Mouse (Mus musculus) spleen, postnatal 10 days (tissue): Measurements from ENCODE around the gene Cenpe.
A peak's percentile ranks its signal among the peaks of the same experiment; 100 is the strongest.

Experiments used
- DNase-seq, 2 experiments: peaks; one replicate each; pipeline ENCODE4 v3.0.0; 2021 to 2022; ENCODE audit warnings: low spot score in 2 of 2

The Cenpe gene

DNA sequence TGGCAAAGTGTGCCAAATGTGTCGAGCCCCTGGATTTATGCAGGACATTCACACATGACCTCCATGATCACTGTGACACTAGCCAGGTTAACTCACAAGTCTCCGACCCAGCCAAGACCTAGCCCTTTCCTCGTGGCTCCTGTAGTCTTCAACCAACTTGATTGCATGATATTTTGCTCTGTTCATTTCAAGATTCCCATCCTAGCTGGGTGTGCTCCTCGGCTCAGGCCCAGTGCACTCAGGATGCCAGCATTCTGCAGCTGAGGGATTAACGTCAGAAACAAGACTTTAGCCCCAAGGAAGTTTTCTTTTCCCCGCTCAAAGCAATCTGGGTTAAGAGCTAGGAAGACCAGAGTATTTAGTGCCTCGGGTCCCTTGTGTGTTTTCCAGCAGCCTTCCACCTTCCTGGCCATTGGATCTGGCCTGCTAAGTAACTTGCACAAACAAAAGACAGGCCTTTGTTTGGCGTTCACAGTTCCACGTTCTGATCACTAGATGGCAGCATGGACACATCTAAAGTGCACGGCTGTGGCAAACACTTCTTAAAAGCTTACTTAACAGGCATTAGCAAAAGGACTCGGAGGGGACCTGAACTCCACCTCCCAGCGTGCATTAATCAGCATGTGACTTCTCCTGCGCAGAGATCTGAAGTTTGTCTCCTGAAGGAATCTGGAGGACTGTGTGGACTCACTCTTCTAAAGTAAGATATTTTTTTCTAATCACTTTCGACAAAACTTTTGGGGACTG, 68.5 kb downstream of the Cenpe start, which contains the start of gene Bdh2:
Bdh2 (plus strand) TSS at position 553 of the 747 bp plus-strand sequence.
- peak; percentile 17 to 65 for DNase-seq

DNA sequence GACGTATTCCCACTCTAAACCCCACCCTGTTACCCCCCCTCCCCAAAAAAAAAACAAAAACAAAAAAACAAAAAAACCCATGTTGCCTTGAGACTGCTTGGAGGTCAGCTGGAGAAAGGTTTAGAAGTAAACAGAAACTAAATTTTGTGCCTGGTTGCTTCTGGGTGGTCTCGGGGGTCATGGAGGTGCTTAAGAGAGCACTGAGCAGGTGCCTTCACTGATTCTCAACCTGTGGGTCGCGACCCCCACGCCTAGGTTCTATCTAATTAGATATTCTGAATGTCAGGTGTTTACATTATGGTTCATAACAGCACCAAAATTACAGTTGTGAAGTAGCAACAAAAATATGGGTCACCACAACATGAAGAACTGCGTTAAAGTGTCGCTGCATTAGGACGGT, 69.4 kb downstream of the Cenpe start:
- DNase-seq: no peak

DNA sequence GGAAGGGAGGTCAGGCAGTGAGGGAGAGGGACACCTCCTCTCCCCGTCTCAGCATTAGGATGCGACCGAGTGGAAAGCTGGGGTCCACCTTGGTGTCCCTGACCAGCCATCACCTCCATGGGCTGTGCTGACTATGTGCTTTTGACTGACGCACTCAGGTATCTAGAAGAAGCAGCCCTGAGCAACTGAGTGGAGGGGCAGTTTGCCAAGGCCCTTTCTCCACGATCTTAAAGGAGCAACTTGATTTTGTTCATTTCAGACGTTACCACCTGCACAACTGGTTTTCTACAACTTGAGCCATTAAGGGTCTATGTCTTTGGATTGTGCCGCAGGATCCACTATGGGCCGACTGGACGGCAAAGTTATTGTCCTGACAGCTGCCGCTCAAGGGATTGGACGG, 72.9 kb downstream of the Cenpe start:
- DNase-seq: no peak

DNA sequence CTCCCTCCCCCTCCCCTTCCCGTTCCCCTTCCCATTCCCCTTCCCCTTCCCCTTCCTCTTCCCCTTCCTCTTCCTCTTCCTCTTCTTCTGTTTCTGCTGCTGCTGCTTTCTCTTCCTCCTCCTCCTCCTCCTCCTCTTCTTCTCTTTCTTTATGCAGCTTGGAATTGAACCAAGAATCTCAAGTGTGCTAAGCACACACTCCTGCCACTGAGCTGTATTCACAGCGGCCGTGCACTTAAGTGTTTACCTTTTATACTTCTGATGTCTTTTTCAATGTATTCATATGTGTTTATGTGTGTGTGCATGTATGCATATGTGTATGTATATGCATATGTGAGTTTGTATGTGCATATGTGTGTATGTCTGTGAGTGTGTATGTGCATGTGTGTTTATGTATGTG, 73.5 kb downstream of the Cenpe start:
- DNase-seq: no peak

DNA sequence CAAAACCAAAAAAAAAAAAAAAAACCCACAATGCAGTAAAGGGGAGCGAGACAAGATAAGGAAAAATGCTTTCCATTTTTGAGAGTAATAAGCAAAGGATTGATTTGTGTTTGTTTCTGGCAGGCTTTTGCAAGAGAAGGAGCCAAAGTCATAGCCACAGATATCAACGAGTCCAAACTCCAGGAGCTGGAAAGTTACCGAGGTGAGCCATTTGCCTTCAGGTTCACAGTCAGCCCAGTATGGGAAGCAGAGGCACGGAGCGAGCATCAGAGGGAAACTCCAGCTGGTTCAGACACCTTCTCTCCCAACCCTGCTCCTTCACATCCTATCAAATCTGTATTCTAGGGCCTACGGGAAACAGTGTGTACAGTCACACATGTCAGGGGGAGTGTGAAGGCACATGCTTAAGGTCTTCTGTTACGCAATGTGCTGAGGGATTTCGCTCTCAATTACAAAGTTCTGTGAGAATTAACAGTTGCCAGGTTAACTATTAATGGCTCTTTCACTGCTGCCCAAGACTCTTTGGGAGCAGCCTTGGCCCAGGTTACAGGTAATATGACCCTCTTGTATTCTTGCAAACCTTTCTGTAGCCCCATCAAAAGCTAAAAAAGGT, 75.9 kb downstream of the Cenpe start:
- no peak for DNase-seq

DNA sequence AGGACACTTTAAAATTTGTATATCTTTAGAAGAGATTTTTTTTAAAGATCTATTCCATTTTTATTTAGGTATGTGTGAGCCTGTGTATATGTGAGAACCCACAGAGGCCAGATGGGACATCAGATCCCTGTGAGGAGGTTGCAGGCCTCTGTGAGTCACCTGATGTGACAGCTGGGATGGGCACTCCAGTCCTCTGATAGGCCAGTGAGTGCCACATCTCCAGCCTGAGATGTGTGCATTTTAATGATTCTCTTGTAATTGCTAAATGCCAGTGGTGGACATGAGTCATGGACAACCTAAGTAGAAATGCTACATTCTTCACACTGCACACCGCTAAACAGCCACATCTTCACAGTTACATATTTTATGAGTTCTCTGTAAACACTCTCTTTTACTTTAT, 76.8 kb downstream of the Cenpe start:
- no peak for DNase-seq

DNA sequence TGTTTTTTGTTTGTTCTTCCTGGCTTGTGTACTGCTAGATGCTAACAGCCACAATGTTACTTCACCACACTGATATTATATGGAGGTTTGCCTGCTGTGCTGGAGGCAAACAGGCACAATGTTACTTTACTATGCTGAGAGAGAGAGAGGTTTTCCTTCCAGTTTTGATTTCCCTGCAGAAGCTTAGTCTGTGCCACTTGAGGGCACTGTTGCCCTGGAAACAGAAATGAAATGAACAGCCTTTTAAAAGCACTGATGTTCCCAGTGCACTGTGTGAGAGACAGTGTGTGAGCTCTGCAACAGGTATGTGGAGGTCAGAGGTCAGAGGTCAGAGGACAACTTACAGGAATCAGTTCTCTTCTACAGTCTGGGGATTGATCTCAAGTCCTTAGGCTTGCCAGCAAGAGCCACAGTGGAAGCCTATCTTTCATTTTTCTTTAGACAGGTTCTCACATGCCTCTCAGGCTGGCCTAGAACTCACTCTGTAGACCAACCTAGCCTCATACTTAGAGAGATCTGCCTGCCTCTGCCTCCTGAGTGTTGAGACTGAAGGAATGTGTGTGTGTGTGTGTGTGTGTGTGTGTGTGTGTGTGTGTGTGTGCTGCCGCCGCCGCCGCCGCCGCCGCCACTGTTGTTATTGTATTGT, 78.0 kb downstream of the Cenpe start:
- DNase-seq: peak in 1 of 2 experiments; percentile 49

DNA sequence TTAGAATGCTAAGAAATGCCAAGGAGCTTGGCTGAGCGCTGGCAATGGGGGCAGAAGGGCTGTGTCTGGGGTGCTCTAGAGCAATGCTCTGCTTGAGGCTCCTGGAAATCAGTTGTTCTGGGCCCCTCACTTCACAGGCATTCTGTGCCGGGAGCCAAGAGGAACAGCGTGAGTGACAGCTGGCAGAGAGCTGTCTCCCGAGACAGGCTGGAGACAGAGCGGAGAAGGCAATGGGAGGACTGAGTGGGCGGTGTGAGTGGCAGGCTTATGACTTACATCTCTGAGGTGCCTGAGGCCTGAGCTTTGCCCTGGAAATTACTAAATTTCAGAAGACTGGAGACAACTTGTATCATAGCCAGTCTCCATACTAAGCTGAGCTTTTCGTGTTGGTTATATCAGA, 81.4 kb downstream of the Cenpe start:
- no peak for DNase-seq

DNA sequence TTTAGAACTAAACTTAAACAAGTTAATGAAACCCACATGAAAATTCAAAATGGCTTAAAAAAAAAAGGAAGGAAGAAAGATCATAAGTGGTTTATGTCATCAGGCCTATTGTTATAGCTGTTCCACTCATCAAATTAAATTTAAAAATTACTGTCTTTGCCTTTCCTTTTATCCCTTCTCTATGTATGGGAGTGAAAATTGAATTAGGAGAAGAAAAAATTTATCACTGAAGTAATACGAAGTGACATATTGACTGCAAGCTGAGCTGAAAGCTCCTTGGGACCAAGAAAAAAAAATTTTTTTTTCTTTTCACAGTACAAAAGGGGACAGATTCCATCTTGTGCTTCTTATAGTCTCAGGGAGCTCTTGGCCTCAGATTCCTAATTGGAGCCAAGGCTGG, 83.2 kb downstream of the Cenpe start:
- DNase-seq: no peak

DNA sequence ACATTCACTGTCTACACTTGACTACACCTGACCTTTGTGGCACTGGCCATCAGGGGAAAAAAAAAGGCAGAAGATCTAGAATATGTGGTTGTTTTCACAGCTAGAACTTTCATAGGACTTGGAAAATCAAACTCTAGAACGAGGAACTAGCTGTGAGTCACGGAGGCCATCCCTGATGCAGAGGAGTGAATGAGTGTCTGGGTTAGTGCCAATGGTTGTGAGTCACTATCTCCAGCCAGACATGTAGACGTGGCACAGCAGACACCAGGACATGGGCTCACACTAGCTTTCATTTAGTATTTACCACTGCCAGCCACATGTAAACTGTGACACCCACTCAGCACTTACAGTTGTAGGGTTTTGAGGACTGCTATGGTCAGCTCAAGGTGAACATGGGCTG, 86.2 kb downstream of the Cenpe start:
- DNase-seq: no peak

DNA sequence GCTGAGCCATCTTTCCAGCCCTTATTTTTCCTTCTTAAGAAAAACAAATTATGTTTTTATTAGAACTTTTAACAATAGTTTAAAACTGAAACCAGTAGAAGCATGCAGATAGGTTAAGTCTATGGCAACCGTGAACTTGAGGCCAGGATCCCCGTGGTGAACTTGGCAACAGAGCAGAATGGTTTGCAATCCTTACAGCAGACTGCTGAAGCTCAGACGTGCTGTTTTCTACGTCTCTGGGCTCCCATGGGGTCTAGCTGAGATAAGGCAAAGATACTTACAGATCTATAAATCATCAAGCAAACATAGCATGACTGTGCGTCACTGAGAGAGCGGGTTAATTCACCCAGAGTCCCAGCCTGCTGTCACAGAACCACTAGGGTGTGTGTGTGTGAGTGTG, 87.7 kb downstream of the Cenpe start:
- no peak for DNase-seq

DNA sequence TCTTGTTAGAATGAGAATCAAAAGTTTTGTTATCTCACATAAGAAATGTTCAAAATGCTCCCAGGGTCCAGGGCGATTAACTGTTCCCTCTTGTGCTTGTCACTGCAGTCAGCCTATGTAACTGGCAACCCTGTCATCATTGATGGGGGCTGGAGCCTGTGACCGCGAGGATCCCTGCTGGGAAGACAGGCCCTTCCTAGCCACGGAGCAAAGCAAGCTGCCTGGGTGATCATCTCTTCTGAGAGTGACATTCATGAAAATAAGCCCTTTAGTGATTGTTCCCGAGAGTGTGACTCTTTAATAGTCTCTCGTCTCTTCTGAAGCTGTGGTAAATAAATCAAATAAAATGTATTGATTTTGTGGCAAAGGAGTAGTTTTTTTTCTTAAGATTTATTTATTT, 91.7 kb downstream of the Cenpe start:
- DNase-seq: no peak

DNA sequence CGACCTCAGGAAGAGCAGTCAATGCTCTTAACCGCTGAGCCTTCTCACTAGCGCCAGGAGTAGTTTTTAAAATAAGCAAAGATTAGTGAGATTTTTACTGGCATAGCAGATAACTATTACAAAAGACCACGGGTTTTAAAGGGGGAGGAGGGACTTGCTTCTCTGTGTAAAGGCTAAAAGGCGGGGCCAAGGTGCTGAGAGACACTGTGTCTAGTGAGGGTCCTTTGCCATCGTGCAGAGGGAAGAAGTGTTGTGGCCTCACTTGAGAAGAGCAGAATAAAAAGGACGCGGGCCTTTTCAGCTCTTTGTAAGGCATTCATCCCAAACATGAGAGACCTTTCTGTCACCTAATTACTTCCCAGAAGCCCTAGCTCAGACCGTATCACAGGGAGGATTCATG, 92.2 kb downstream of the Cenpe start:
- no peak for DNase-seq

DNA sequence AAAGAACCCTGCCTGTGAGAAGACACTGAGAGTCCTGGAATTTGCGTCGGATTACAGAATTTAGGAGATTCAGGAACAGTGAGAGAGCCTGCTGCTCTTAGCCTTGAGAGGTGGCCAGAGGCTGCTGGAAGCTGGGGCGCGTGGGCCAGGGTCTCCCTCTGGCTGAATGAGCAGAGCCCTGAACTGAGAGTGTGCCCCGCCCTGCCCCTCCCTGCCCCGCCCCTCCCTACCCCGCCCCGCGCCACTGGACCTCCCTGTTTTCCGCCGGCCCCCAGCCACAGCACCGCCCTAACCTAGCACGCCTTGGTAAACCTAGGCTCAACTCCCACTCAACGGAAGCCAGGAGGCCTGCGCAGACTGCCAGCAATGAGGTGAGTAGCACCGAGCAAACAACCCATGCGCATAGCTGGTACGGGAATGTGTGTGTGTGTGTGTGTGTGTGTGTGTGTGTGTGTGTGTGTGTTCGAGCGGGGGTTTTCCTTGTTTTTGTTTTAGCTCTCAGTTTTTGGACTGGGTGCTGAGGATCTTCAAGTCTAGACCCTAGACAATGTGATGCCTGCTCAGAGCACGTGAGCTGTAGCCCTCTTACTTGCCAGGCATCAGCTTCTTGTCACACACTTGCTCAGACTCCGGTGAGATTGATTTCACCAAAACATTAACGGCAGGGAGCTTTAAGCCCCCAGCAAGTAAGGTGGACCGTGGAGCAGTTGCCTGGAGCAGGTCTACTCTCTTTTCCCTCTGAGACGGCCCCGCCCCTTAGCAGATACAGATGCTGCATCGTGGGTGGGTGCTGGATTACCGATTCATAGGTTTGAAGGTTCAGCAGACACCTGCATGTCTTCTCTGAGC, 95.3 kb downstream of the Cenpe start, which contains the start of gene Slc9b2:
Slc9b2 (plus strand) TSS at position 290 of the 849 bp plus-strand sequence.
- peak in 1 of 2 experiments; percentile 34 for DNase-seq

DNA sequence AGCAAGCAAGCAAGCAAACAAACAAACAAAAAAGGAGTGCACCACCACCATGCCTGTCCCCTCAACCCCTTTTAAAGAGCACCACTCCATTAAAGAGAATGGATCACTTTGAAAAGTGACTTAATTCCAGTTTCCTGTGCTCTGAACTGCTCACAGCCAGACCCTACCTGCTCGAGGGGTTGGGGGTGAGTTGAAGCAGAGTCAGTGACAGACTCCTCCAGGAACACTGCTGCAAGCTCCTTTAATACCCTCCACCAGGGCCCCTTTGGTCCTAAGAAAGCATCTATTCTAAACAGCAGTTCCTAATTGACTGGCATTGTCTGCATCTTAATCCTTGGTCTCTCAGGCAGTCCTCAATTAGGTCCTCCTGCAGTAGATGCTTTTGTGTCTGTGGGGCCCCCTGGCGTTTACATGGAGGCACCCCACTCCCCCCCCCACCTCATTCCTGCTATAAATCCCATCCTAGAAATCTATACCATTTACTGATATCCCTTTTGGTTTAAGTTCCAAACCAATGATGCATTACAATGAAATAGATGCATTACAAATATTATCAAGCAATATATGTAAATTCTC, 100.7 kb downstream of the Cenpe start:
- DNase-seq: no peak

DNA sequence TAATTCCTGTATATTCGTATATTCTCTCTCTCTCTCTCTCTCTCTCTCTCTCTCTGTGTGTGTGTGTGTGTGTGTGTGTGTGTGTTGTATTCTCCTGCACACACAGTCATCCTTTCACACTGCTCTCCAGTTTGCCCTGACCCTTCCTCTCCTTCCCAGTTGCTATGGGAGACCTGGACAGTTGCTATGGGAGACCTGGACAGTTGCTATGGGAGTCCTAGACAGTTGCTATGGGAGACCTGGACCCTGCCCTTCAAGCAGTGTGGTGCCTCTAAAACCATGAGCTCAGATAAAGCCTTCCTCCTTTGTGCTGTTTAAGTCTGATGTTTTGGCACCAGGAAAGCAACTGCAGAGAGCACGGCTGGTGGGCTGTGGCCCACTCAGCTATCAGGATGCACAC, 101.4 kb downstream of the Cenpe start:
- DNase-seq: no peak

DNA sequence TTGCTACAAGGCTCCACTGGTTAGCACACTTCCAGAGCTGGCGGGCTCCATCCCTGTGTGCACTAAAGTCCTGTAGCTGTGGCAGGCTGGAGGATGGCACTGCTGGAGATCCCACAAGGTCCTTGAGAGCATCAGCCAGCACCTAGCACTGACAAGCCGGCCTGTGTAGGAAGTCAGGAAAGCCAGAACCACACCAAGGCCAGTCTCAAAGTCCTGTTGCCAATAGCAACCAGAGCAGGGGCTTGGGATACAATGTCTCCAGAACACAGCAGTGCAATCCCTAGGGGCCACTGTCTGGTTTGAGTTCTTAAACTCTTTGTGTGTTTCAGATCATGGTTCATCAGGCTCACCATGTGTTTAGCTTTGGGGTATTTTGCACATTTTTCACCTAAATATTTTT, 102.5 kb downstream of the Cenpe start:
- no peak for DNase-seq

DNA sequence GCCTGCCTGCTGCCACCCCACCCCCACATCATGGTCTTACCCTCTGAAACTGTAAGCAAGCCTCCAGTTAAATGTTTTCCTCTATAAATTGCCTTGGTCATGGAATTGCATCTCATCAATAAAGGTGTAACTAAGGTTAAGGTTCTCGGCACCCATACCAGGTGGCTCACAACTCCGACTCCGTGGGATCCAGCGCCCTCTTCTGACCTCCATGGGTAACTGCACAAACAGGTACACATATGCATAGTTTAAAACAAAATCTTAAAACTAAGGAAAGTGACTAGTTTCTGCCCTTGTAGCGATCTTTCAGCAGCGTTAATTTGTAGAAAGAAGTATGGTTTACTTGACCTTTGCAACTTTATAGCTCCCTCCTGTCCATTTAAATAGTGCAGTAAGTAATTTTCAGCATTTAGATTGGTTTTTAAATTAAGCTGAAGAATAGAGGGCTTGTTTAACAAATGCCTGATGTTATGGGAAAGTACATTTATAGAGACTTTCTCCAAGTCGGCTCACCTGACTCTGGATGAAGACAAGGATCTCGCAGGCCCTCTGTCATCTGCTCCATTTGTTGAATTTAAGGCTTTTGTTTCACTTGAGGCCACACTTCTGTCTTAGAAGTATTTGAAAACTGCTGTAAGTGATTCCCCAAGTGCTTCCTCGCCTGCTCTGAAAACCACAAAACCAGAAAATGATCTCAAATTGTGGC, 103.5 kb downstream of the Cenpe start:
- no peak for DNase-seq

DNA sequence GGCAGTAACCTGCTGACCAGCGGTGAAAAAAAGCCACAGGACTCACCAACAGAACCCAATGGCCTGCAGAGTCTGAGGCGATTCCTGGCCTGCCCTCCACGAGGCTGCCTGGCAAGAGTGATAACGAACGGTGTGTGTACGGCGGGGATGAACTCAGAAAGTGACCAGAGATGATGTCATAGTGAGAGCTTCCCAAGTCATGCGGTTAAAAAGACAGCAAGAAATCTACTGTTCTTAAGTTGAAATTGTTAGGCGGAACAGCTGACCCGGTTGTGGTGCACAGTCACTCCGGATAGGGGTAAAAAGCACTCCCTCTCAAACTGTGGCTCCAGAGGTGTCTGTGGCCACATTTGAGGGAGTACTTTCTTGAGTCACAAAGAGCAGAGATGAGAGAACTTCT, 106.0 kb downstream of the Cenpe start:
- no peak for DNase-seq
